Mouse (Mus musculus) adrenal gland (tissue): ENCODE results near the gene Hip1.
"Not testable (repeated sequence)": the region's sequence is repeated elsewhere in the genome, so short reads cannot be mapped to it uniquely, and the experiment has no call there.

Experiments used
- intact Hi-C: fragments of 180-260 bp; cut with DNase I; formaldehyde crosslinking; loops from one replicate; pipeline ENCODE4 v1.15.1; 2025

The Hip1 gene

DNA sequence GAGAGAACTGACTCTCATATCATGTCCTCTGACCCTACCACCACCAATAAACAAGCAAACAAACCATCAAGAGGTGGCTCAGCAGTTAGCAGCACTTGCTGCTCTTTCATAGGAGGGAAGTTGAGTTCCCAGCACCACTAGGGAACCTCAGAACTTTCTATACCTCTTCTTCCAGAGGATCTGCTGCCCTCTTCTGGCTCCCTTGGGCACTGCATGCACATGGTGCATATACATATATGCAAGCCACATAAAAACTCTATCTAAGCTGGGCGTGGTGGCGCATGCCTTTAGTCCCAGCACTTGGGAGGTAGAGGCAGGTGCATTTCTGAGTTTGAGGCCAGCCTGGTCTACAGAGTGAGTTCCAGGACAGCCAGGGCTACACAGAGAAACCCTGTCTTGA lies 90.7 kb downstream of the Hip1 start:
- intact Hi-C loops = no loop called here

- intact Hi-C loops = not testable (repeated sequence)
These were observed 93.4 kb downstream of the Hip1 start for GRCm38 (mm10) chr5:135451559-135451958.

DNA sequence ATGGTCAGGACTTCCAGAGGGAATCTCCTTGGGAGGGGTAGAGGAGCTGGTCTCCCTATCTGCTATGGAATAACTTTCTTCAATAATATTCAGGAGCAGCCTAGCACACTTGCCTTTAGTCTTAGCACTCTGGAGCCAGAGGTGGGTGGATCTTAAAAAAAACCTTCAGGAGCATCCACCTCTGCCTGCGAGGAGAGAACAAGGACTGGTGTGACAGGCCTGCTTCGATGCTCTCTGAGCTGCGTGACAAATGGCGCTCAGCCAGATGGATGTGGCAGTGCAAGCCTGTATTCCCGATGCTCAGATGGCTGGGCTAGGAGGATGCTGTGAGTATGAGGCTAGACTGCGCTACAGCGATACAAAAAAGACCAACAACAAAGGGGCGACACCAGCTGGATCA lies 93.8 kb downstream of the Hip1 start:
- intact Hi-C loops = no loop called here

GRCm38 (mm10) chr5:135445755-135446154 lies 99.2 kb downstream of the Hip1 start:
- intact Hi-C loops = no loop called here

DNA sequence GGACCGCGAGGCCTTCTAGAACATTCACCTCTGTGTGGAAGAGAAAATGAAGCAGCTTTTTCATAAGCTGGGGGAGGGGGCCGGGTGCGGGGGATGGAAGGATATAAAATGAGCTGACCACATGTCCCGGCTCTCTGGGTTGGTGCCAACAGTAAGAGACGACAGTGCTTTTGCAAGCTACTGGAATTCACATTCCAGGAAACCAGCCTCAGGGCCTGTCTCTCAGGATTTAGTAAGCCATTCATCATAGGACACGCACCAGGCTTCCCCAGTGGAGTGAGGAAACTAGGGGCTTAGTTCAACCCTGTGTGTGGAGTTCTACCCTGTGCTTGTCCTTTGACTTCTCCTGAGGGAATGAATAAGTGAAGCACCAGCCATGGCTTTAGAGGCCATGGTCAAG lies 102.5 kb downstream of the Hip1 start:
- intact Hi-C loops = no loop called here

DNA sequence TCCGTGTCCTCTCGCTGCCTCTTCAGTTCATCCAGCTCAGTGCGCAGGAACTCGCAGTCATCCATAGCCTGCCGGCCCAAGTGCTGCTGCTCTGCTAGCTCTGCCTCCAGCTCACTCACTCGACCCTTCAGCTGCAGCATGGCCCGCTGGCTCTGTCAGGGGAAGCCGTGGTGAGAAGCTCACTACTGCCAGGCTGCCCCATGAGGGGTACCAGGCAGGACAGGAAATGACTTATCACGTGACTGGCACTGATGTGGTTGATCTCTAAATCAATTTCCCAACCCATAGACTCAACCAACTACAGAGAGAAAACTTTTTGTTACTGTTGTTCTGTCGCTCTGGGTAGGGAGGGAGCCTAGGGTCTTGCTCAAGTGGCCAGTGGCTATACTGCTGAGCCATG lies 109.9 kb downstream of the Hip1 start:
- intact Hi-C loops = no loop called here

- intact Hi-C loops = no loop called here
These were observed 111.1 kb downstream of the Hip1 start for GRCm38 (mm10) chr5:135433861-135434260.

GRCm38 (mm10) chr5:135431111-135431510 lies 113.8 kb downstream of the Hip1 start:
- intact Hi-C loops = no loop called here

DNA sequence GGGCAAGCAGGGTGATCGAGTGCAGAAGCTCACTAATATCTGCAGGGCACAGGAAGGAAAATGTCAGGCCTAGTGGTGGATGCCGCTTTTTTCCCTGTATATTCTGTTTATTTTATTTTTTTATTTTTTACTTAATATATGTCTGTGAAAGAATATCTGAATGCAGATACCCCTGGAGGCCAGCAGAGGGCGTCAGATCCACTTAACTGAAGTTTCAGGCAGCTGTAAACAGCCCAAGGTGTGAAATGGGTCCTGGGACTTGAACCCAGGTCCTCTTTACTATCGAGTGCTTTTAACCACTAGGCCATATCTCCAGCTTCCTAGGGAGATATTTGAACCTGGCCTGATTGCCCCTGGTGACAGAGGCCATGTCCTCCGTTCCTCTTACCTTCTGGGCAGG lies 116.1 kb downstream of the Hip1 start:
- intact Hi-C loops = loop anchor here (2.0 kb wide), 1 partner anchor 30 kb away; no protein-coding TSS in a partner anchor

DNA sequence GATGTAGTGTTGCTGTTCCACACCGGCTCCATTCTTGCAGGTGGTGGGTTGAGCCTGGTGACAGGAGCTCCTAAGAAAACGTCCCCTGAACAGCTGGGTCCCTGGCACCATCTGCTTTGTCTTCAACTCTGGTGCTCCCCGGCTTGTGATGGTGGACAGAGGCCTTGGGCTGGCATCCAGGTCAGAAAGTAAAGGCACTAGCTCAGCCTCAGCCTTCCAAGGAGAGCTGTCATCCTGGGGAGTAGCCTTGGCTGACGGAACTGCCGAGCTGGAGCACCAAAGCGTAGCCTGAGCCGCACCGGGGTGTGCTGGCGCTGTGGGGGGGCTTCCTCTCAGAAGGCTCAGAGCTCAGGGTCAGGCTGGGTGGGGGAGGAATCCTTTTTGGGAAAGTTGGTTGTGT lies 134.7 kb downstream of the Hip1 start:
- intact Hi-C loops = no loop called here

DNA sequence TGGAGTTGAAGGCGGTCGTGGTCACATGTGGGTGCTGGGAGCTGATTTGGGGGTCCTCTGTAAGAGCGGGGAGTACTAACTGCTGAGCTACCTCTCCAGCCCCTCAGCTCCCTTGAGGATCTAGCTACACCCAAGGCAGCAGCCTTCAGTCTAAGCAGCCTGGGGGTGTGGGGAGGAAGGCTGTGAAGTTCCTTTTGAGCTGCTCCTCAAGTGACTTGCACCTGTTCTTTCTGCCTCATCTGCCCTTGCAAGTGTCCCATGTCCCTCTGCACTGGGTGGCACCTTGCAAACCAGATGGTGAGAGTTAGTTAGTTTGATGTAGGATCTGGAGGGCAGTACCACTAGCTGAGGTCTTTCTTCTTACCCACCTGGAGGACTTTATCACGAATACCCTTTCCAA lies 136.8 kb downstream of the Hip1 start:
- intact Hi-C loops = no loop called here

DNA sequence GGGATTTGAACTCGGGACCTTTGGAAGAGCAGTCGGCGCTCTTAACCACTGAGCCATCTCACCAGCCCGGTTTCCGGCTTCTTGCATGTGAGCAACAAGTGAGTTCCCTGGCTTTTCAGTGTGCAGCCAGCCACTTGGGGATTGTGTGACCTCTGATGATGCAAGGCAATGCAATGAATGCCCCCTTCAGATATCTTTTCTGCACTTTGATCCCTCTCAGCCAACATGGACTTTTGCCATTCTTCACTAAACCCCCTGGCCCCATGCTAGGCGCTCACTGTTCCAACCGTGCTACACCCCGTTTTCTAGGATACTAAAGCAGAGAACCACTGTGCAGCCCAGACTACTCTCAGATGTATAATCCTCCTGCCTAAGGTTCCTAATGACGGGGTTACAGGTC lies 139.5 kb downstream of the Hip1 start:
- intact Hi-C loops = no loop called here

GRCm38 (mm10) chr5:135404623-135405022 lies 140.3 kb downstream of the Hip1 start:
- intact Hi-C loops = no loop called here

- intact Hi-C loops = no loop called here
These were observed 144.7 kb downstream of the Hip1 start for GRCm38 (mm10) chr5:135400244-135400643.

DNA sequence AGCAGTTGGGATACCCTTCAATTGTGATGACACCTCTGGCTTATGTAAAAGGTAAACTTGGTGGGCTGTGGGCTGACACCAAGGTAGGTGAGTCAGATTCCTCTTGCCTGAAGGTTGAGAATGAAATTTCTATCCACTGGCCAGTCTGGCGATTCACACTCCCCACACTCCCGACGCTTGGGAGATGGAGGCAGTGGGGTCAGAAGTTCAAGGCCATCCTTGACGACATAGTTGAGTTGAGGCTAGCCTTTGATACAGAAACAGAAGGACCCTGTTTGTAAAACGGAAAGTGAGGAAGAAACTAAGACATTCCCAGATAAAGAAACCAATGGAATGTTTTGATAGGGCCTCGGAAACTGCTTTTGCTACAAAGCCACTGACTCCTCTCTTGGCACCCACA lies 145.5 kb downstream of the Hip1 start:
- intact Hi-C loops = loop anchor here (2.0 to 10.0 kb wide), 2 partner anchors 95 to 385 kb away; no protein-coding TSS in a partner anchor

DNA sequence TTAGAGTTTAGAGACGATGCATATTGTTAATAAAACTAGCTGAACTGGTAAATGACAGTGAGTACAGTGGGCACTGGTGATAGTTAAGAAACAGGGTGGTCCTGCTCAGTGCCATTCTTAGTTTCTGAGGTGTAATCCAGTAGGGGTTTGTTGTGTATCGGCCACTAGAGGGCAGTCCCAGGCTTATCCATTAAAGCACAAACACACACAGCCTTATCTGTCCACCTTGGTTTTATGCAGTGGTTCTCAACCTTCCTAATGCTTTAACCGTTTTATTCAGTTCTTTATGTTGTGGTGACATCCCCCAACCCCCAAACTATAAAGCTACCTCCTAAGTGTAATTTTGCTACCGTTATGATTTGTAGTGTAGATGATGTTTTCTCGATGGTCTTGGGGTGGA lies 149.1 kb downstream of the Hip1 start:
- intact Hi-C loops = loop anchor here (2.0 to 10.0 kb wide), 2 partner anchors 25 to 389 kb away; no protein-coding TSS in a partner anchor

DNA sequence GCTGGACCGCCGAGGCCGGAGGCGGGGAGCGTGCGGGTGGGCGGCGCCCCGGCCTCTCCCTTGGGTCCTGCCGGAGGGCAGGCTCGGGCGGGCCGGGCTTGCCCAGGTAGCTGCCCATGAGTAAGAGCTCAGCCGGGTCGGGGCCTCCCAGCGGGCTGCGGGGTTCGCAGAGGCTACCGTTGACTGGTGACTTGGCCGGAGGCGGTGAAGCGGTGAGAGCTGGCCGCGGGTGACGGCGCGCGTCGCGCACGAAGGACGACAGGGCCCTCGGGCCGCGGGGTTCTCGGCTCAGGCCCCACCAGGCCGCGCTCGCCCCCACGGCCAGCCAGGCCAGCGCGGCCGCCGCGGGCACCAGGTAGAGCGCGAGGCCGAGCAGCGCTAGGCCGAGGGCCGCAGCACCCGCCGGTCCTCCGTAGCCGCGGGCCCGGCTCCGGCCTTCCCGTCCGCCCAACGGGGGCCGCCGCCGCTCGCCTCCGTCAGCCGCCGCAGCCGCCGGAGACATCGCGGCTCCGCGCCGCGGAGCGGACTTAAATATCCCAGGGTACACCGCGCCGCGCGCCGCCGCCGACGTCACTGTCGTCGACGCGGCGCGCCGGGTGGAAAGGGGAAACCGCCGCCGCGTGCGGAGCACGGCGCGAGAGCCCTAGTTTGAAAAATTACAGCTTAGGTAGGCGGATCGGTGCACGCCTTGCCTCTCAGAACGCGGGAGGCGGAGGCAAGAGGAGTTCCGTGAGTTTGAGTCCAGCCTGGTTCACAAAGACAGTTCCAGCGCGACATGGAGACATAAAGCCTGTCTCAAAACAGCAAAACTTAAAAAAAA lies 150.7 kb downstream of the Hip1 start, which contains the start of gene Pom121:
TSS of gene Pom121 (minus strand) at position 543 of the 820 bp plus-strand sequence.
- intact Hi-C loops = loop anchor here (2.0 to 10.0 kb wide), 2 partner anchors 23 to 391 kb away; no protein-coding TSS in a partner anchor

DNA sequence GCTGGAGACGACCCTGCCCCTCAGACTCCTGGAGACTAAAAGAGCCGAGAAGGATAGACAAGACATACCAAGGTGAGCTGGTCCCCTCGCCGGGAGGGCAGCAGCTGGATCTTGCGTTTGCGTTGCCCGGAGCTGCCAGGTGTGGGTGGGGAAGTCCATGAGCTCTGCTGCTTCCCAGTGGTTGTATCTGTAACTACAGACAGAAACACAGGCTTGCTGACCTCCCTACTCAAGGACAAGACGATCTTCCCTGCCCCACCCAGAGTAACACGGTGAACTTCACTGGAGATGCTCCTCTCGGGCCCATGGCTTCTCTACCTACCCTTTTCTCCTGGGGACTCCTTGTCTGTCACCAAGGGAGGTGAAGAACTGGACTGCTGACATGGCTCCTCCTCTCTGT lies 161.1 kb downstream of the Hip1 start:
- intact Hi-C loops = no loop called here

GRCm38 (mm10) chr5:135382746-135383145 lies 162.2 kb downstream of the Hip1 start:
- intact Hi-C loops = no loop called here

- intact Hi-C loops = no loop called here
These were observed 163.5 kb downstream of the Hip1 start for GRCm38 (mm10) chr5:135381356-135381925.

DNA sequence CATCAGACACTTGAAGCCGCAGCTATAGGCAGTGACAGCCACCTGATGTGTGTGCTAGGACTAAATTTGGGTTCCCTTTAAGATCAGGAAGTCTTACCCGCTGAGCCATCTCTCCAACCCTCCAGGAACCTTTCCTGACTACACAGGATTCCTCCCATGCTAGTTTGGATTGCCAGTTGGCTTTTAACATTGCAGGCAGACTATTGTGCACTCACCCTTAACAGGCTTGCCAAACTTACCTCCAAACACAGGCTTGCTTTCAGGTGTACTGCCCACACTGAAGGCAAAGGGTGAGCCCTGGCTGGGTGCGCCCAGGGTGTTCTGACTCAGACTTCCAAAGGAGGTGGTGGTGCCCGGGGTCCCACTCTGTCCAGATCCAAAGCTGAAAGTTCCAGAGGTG lies 164.2 kb downstream of the Hip1 start:
- intact Hi-C loops = no loop called here

DNA sequence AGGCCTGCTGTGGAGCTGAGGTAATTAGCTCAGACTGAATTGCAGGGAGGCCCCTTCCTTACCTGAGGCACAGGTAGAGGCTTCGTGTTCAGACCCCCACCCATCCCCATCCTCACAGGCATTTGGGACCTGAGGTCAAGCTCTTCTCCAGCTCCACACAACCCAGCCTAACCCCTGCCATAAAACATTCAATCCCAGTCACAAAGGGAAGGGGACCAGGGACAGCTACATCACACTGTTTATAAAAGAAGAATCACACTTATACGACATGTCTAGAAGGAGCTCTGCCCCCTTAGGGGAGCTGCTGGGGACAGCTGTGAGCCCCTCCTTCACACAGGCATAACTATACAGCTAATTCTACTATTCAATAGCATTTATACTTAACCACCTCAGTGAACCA lies 168.6 kb downstream of the Hip1 start:
- intact Hi-C loops = no loop called here

- intact Hi-C loops = no loop called here
These were observed 169.8 kb downstream of the Hip1 start for GRCm38 (mm10) chr5:135375167-135375566.
